Mouse (Mus musculus) 3134 (cell line): ENCODE data around the gene Cbll1.
"Not testable (repeated sequence)": the region's sequence is repeated elsewhere in the genome, so short reads cannot be mapped to it uniquely, and the experiment has no call there.

Experiments used
- DNase-seq: peaks from one replicate; pipeline ENCODE4 v3.0.0-alpha.2; 2011; ENCODE audit warnings: low spot score; ENCODE audit not compliant: insufficient read length; ENCODE audit errors: extremely low read depth

Gene Cbll1

GRCm38 (mm10) chr12:31500196-31500595 is 780 bp upstream of the Cbll1 start:
- DNase-seq = no peak

- DNase-seq = no peak
These were observed 491 bp downstream of the Cbll1 start for GRCm38 (mm10) chr12:31498936-31499313.

- DNase-seq = no peak
These were observed 13.0 kb downstream of the Cbll1 start for GRCm38 (mm10) chr12:31486431-31486830.

- DNase-seq = not testable (repeated sequence)
These were observed 21.2 kb downstream of the Cbll1 start for GRCm38 (mm10) chr12:31478182-31478581.

GRCm38 (mm10) chr12:31462615-31463014 is 36.8 kb downstream of the Cbll1 start:
- no peak for DNase-seq

- DNase-seq = no peak
These were observed 38.0 kb downstream of the Cbll1 start for GRCm38 (mm10) chr12:31461371-31461770.

- DNase-seq = not testable (repeated sequence)
These were observed 39.1 kb downstream of the Cbll1 start for GRCm38 (mm10) chr12:31460270-31460669.

- DNase-seq = no peak
These were observed 40.9 kb downstream of the Cbll1 start for GRCm38 (mm10) chr12:31458474-31458873.

GRCm38 (mm10) chr12:31456271-31456670 is 43.1 kb downstream of the Cbll1 start:
- DNase-seq = no peak

- DNase-seq = no peak
These were observed 50.1 kb downstream of the Cbll1 start for GRCm38 (mm10) chr12:31449341-31449740.

GRCm38 (mm10) chr12:31444827-31445226 is 54.6 kb downstream of the Cbll1 start:
- DNase-seq = no peak

- no peak for DNase-seq
These were observed 55.3 kb downstream of the Cbll1 start for GRCm38 (mm10) chr12:31444131-31444546.

GRCm38 (mm10) chr12:31439612-31440011 is 59.8 kb downstream of the Cbll1 start:
- DNase-seq = no peak

- DNase-seq = no peak
These were observed 61.6 kb downstream of the Cbll1 start for GRCm38 (mm10) chr12:31437791-31438190.
